Mouse (Mus musculus) lung, adult 10 weeks (tissue): Measurements from ENCODE around the gene Gdf1. TPM values are rescaled to one million over a fixed set of nuclear protein-coding genes. Genes with fewer than 3 reads are reported as not detected.

Experiments
- polyA plus RNA-seq: library from polyadenylated mRNA; stranded (reverse); fragments of 350-450 nt; fragmentation: Illumina TruSeq; extraction: RNeasy Lipid Tissue Mini Kit (QIAGEN cat#74804); gene quantifications from one replicate; pipeline ENCODE4 v1.2.3, GENCODE M21; 2014; ENCODE audit warnings: low read depth, low replicate concordance; ENCODE audit not compliant: insufficient read depth

Gene Gdf1
- polyA plus RNA-seq = 0.28 TPM

GRCm38 (mm10) chr8:70329124-70329834, at the start of gene Gdf1:
TSS of gene Gdf1 (plus strand) at chr8:70329817.

DNA sequence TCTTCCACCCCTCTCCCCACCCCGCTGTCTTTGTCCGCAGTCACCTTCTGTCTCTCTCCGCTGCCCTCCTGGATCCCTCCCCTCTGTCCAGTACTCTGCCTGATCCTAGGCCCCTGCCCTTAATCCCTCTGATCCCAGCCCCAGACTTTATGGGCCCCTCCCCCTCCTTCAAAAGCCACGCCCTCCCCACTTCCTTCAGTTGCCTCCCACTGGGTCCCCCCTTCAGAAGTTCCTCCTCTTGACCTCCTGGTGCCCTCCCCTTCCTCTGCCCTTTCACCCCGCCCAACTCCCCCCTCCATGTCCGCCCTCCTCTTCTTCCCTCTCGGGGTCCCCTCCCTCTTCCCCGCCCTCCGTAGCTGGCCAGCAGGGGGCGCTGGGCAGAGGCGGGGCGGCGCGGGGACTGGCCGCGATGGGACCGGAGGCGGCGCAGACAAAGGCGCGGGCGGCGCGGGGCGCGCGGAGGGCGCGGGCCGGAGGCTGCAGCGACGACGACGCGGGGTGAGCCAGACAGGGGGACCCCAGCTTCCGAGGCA, 46.9 kb upstream of the Gdf1 start, which contains the start of gene Homer3:
Gene Homer3, plus strand, starts transcription at position 225 of the 533 bp plus-strand sequence.

DNA sequence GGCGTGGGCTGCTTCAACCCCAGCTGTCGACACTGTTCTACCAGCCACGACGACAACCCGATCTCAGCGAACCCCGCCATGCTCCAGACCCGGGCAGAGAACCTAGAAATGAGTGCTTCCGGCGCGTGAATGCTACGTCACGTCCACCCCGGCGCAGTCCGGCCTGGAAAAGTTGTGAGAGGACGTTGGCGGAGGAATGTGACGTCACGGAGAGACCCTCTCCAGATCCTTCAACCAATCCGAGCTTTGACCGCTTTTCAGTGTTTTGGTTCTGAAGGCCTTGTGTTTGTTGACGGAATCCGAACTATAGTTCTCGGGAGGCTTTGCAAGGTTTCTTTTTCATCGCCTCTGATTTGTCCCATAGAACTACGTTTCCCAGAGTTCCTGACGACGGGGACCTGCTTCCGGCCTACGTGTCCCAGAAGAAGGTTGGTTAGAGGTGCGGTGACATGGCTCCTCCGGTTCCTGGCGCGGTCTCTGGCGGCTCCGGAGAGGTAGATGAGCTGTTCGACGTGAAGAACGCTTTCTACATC, 27.2 kb upstream of the Gdf1 start, which contains the start of the genes Ddx49 and Cope:
Gene Ddx49, minus strand, starts transcription at position 132 of the 533 bp plus-strand sequence.
Gene Cope, plus strand, starts transcription at position 161 of the 533 bp plus-strand sequence.

DNA sequence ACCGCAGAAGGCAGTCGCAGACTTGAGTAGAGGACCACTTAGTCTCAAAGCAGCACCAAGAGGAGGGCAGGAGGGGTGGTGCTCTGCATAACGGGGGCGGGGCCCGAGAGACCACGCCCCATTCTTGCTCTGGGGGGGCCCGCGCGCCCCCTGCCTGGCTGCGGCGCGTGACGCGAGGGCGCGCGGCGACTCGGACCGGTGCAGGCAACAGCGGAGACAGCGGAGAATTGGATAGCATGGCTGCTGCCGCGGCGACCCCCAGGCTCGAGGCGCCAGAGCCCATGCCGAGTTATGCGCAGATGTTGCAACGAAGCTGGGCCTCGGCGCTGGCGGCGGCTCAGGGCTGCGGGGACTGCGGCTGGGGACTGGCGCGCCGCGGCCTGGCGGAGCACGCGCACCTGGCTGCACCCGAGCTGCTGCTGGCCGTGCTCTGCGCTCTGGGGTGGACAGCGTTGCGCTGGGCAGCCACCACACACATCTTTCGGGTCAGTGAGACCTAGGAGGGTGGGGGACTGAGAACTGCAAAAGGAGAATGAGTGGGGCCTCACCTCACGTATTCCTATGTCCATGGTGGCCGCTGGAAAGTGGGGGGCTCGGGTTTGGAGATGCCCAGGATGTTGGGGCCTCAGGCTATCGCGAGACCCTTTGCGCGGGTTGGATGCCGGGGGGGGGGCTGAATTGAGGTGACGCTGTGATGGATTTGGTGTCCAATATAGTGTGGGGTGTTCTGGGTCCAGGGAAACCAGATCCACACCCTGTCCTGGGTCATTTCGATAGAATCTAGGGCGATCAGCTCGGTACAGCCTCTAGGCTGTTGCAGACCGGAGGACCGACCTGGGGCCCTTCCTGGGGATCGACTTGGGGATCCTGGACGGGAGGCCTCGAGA, 13.8 kb upstream of the Gdf1 start, which contains the start of gene Cers1:
Gene Cers1, plus strand, starts transcription at position 152 of the 887 bp plus-strand sequence.

GRCm38 (mm10) chr8:70353194-70353817, 23.7 kb downstream of the Gdf1 start, which contains the start of gene Upf1:
TSS of gene Upf1 (minus strand) at chr8:70353278.

GRCm38 (mm10) chr8:70373397-70374317, 44.0 kb downstream of the Gdf1 start, which contains the start of gene Comp:
TSS of gene Comp (plus strand) at chr8:70373558.

Other genes with a start within 250 kb of the Gdf1 start
- gene Hapln4, start 246.4 kb upstream of the Gdf1 start, polyA plus RNA-seq = not detected
- not detected for gene Ncan, start 208.9 kb upstream of the Gdf1 start, polyA plus RNA-seq
- gene Nr2c2ap, start 198.5 kb upstream of the Gdf1 start, polyA plus RNA-seq = 20.7 TPM
- gene Rfxank, start 190.7 kb upstream of the Gdf1 start, polyA plus RNA-seq = 15.4 TPM
- 30.0 TPM for gene Borcs8, start 190.3 kb upstream of the Gdf1 start, polyA plus RNA-seq
- gene Mef2b, start 190.1 kb upstream of the Gdf1 start, polyA plus RNA-seq = 0.18 TPM
- 27.7 TPM for gene Tmem161a, start 157.5 kb upstream of the Gdf1 start, polyA plus RNA-seq
- gene Slc25a42, start 117.5 kb upstream of the Gdf1 start, polyA plus RNA-seq = 5.3 TPM
- 14.4 TPM for gene Sugp2, start 95.6 kb upstream of the Gdf1 start, polyA plus RNA-seq
- 8.7 TPM for gene Armc6, start 95.4 kb upstream of the Gdf1 start, polyA plus RNA-seq
- gene Homer3, start 47.0 kb upstream of the Gdf1 start, polyA plus RNA-seq = 25.3 TPM
- 24.8 TPM for gene Ddx49, start 27.3 kb upstream of the Gdf1 start, polyA plus RNA-seq
- gene Cope, start 27.3 kb upstream of the Gdf1 start, polyA plus RNA-seq = 129 TPM
- 0.44 TPM for gene Cers1, start 14.0 kb upstream of the Gdf1 start, polyA plus RNA-seq
- 14.7 TPM for gene Upf1, start 23.5 kb downstream of the Gdf1 start, polyA plus RNA-seq
- gene Comp, start 43.7 kb downstream of the Gdf1 start, polyA plus RNA-seq = 0.21 TPM
- 3.0 TPM for gene Crtc1, start 109.8 kb downstream of the Gdf1 start, polyA plus RNA-seq
- 10.1 TPM for gene Klhl26, start 147.2 kb downstream of the Gdf1 start, polyA plus RNA-seq
- gene Tmem59l, start 157.5 kb downstream of the Gdf1 start, polyA plus RNA-seq = 7.8 TPM
- gene Crlf1, start 163.3 kb downstream of the Gdf1 start, polyA plus RNA-seq = 13.8 TPM
- gene Rex1bd, start 176.9 kb downstream of the Gdf1 start, polyA plus RNA-seq = 98.1 TPM
- gene Uba52, start 181.0 kb downstream of the Gdf1 start, polyA plus RNA-seq = 1,654 TPM
- gene Fkbp8, start 197.9 kb downstream of the Gdf1 start, polyA plus RNA-seq = 190 TPM
- gene Kxd1, start 198.1 kb downstream of the Gdf1 start, polyA plus RNA-seq = 48.0 TPM
- 9.7 TPM for gene Ell, start 209.6 kb downstream of the Gdf1 start, polyA plus RNA-seq